Mouse (Mus musculus): ENCODE measurements around the gene Cd180. TPM values are rescaled to one million over a fixed set of nuclear protein-coding genes. Genes with fewer than 3 reads are reported as not detected.

Cd180 gene
- 2.5 TPM for polyA plus RNA-seq (2014; fragmentation: Illumina TruSeq; extraction: RNeasy Lipid Tissue Mini Kit (QIAGEN cat#74804); ENCODE audit: insufficient read depth, low read depth, low replicate concordance)

DNA sequence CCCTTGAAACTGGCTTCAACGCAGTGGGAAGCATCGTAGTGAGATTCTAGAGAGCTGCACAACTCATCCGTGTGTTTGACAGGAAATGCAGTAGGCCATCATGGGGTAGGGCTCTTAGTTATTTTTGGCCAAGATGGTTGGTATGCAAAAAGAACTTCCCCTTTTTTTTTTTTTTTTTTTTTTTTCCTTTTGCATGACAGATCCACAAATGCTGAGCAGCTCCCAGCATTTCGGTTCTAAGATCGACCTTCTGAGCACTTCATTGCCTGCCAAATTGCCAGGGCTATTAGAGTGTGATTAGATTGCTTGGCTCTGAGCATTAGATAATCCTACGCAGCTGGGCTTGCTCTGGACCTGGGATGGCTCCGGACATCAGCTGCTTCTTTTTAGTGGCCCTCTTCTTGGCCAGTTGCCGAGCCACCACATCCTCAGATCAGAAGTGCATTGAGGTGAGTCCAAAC lies at the start of gene Cd180:
Cd180 (plus strand) TSS at position 218 of the 461 bp plus-strand sequence.

